ENCODE assay signal across 29 mouse cellular contexts in the genomic region with DNA sequence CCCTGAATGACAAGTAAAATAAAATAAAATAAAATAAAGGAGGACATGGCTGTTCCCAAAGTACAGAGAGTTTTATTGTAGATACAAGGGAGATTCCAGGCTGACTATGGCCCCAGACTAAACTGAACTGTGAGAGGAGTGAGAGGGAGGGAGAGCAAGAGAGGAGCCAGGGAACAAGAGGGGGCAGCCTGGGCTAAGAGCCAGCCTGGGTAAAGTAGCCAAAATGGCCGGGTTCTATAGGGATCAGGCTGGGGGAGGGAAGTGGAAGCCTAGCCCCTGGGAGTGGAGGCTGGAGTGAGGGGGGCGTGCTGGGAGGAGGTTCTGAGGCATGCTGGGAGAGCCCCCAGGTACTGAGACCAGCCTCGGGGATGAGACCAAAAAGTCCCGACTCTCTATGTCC. TPM values are rescaled to one million over a fixed set of nuclear protein-coding genes. Genes with fewer than 3 reads are reported as not detected.
DNase-seq lines count a peak whose midpoint lies in the region; ATAC-seq and TF ChIP-seq lines count a peak whose summit lies in the region.
"Had no signal": no experiment of that assay in that cellular context is flagged by ENCODE, and none has a peak within 500 bp of the region (broad histone marks: within the 10 kb centered on the region; RNA-seq: fewer than 3 reads in every experiment).

No protein-coding gene starts in this region.

- H3K4me2 ChIP-seq in heart, embryonic 12.5 days: no peak overlapping the region
- H3K4me2 ChIP-seq in stomach, embryonic 14.5 days (replicated peaks; ENCODE audit: low read depth, low read length): no peak overlapping the region
- H3K4me2 ChIP-seq: heart, embryonic 11.5 days; intestine, embryonic 15.5 days; limb, embryonic 12.5 days; liver, embryonic 15.5 days; lung, embryonic 14.5 days had no signal

- intact Hi-C loops in heart, adult 2 months (cut with DNase I): no loop called here

- H3K27ac ChIP-seq in heart, adult 2 months: peak overlapping the region; percentile 41
- H3K27ac ChIP-seq in heart, embryonic 12.5 days (ENCODE audit: poor library complexity, severe bottlenecking): no peak overlapping the region
- H3K27ac ChIP-seq in brown adipose tissue, adult 24 weeks (replicated peaks; ENCODE audit: low read depth, low read length): peak overlapping the region; percentile 63
- H3K27ac ChIP-seq in stomach, embryonic 14.5 days (ENCODE audit: low read length): no peak overlapping the region
- H3K27ac ChIP-seq: hindbrain, embryonic 10.5 days; limb, embryonic 12.5 days; liver, embryonic 15.5 days; midbrain, embryonic 10.5 days had no signal

- no peak overlapping the region for H3K9ac ChIP-seq in heart, adult 2 months (ENCODE audit: low read depth, low read length)
- H3K9ac ChIP-seq in heart, embryonic 12.5 days: no peak overlapping the region
- H3K9ac ChIP-seq in stomach, embryonic 14.5 days (replicated peaks; ENCODE audit: low read depth, low read length): no peak overlapping the region
- H3K9ac ChIP-seq: intestine, embryonic 15.5 days; limb, embryonic 12.5 days; liver, embryonic 15.5 days; lung, embryonic 14.5 days had no signal

- no peak overlapping the region for H3K4me3 ChIP-seq in heart, adult 2 months
- H3K4me3 ChIP-seq in heart, embryonic 12.5 days: no peak overlapping the region
- no peak overlapping the region for H3K4me3 ChIP-seq in brown adipose tissue, adult 24 weeks (ENCODE audit: insufficient read depth, low read depth, low read length)
- H3K4me3 ChIP-seq in stomach, embryonic 14.5 days (ENCODE audit: low read depth, low read length): no peak overlapping the region
- H3K4me3 ChIP-seq: erythroblast, embryonic 14.5 days; hindbrain, embryonic 10.5 days; intestine, embryonic 15.5 days; limb, embryonic 12.5 days; liver, embryonic 15.5 days; midbrain, embryonic 10.5 days had no signal

- no peaks in the 10 kb centered on the region for H3K9me3 ChIP-seq in heart, embryonic 12.5 days (replicated peaks)
- peaks cover 3% of the 10 kb centered on the region; the same call in 1 of the 2 replicates for H3K9me3 ChIP-seq in stomach, embryonic 14.5 days (ENCODE audit: control insufficient read depth, low read depth, low read length)
- H3K9me3 ChIP-seq: intestine, embryonic 15.5 days; liver, embryonic 15.5 days had no signal

- no peak for TF ChIP-seq EP300 in heart, adult 2 months (IDR thresholded peaks at IDR 0.05; ENCODE audit: insufficient read depth, low read depth, low read length)

- no peaks in the 10 kb centered on the region for H3K27me3 ChIP-seq in heart, adult 2 months (ENCODE audit: control insufficient read depth, insufficient read depth, low read length)
- H3K27me3 ChIP-seq in heart, embryonic 12.5 days (replicated peaks): no peaks in the 10 kb centered on the region
- H3K27me3 ChIP-seq in stomach, embryonic 14.5 days (ENCODE audit: control insufficient read depth, insufficient read depth, low read length): no peaks in the 10 kb centered on the region
- H3K27me3 ChIP-seq: intestine, embryonic 15.5 days; limb, embryonic 12.5 days; liver, embryonic 15.5 days; Patski had no signal

- H3K4me1 ChIP-seq in heart, adult 2 months (ENCODE audit: control insufficient read depth, insufficient read depth, low read length): peaks cover 22% of the 10 kb centered on the region
- H3K4me1 ChIP-seq in heart, embryonic 12.5 days (replicated peaks): peaks cover 9% of the 10 kb centered on the region
- peaks cover 27% of the 10 kb centered on the region for H3K4me1 ChIP-seq in brown adipose tissue, adult 24 weeks (ENCODE audit: control insufficient read depth, insufficient read depth, insufficient read length, low read length)
- peaks cover 14% of the 10 kb centered on the region; the same call in 1 of the 2 replicates for H3K4me1 ChIP-seq in stomach, embryonic 14.5 days (ENCODE audit: control insufficient read depth, insufficient read depth, low read length)
- H3K4me1 ChIP-seq: liver, embryonic 15.5 days had no signal

- WGBS in heart, adult 2 months: 57% methylated on average over 4 of the region's 4 CpGs
- 70% methylated on average over 4 of the region's 4 CpGs for WGBS in heart, embryonic 12.5 days
- 73% methylated on average over 4 of the region's 4 CpGs for WGBS in stomach, embryonic 14.5 days

- peak; percentile 38 for DNase-seq in cerebellum, adult 9-10 months
- no peak for DNase-seq in cerebellum, adult 11-12 months
- DNase-seq in heart, adult 2 months: no peak
- DNase-seq: adrenal gland, postnatal 14 days; embryo, embryonic 11 days; heart, postnatal 14 days; kidney, adult 9 months; kidney, postnatal 10 days; layer of hippocampus, postnatal 36 days; lung, embryonic 14.5 days; lung, postnatal 14 days; right cerebral cortex, postnatal 25 days; thymus, adult 18-20 months; thymus, postnatal 25 days had no signal

- no peaks in the 10 kb centered on the region; the same call in 1 of the 2 replicates for H3K79me2 ChIP-seq in heart, adult 2 months (replicated peaks; ENCODE audit: control insufficient read depth, insufficient read depth, low read length)

- no peak for ATAC-seq in heart, embryonic 12.5 days (ENCODE audit: insufficient number of reproducible peaks, low FRiP score)
- ATAC-seq in stomach, embryonic 14.5 days (ENCODE audit: insufficient number of reproducible peaks, insufficient read depth, low FRiP score, low read depth): peak; percentile 42; the same call in 1 of the 2 replicates
- no peak for ATAC-seq in CD4-positive, CD25-positive, alpha-beta regulatory T cell, adult 4 months
- ATAC-seq: forebrain, embryonic 16.5 days; hindbrain, embryonic 16.5 days; intestine, embryonic 15.5 days; midbrain, embryonic 16.5 days; Patski had no signal

- no peak for TF ChIP-seq CTCF in heart, adult 2 months (IDR thresholded peaks at IDR 0.05)

- TF ChIP-seq POLR2A in heart, adult 2 months (IDR thresholded peaks at IDR 0.05; ENCODE audit: insufficient read depth, low read depth, low read length): no peak

- peaks cover 12% of the 10 kb centered on the region for H3K36me3 ChIP-seq in heart, adult 2 months (ENCODE audit: control insufficient read depth, insufficient read depth, low read length)
- H3K36me3 ChIP-seq in heart, embryonic 12.5 days: no peaks in the 10 kb centered on the region
- H3K36me3 ChIP-seq in stomach, embryonic 14.5 days (ENCODE audit: control insufficient read depth, insufficient read depth, low read length): no peaks in the 10 kb centered on the region
- H3K36me3 ChIP-seq: hindbrain, embryonic 10.5 days; limb, embryonic 12.5 days; liver, embryonic 15.5 days; midbrain, embryonic 10.5 days had no signal

RNA-seq across cellular contexts. Expression of a gene that starts 37.2 kb away (rescaled TPM):
- 10 to 100 TPM in 1 of 2 experiments, 1 to 10 TPM in 1; 8.7 to 11.8 TPM for total RNA-seq in heart, adult 2 months (2021)
- 4.5 and 7.6 TPM in 2 replicates for polyA plus RNA-seq in heart, adult 2 months (2012; rRNA removed)
- 3.6 and 3.9 TPM in 2 replicates for polyA plus RNA-seq in heart, embryonic 12.5 days (2016; fragmentation: Nextera tagmentation; extraction: Ambion mirVana)
- 2.2 and 2.4 TPM in 2 replicates for polyA plus RNA-seq in brown adipose tissue, adult 24 weeks (2012; ENCODE audit: insufficient read depth, insufficient read length, missing spikeins)
- polyA plus RNA-seq in stomach, embryonic 14.5 days (2014; fragmentation: Nextera tagmentation; extraction: Ambion mirVana): 16.4 and 18.6 TPM in 2 replicates
- polyA plus RNA-seq in CD4-positive, CD25-positive, alpha-beta regulatory T cell, adult 4 months (2017; shearing (Covaris generic)): 10 to 100 TPM; 11.7 to 12.1 TPM

Comparison
In these comparisons a context has a peak if more than half of its experiments do, and no peak if none do; other contexts are left out.
1. H3K27ac ChIP-seq: peak in heart, adult 2 months (single experiment) and brown adipose tissue, adult 24 weeks (single experiment); none in heart, embryonic 12.5 days (single experiment) and stomach, embryonic 14.5 days (single experiment).